Mouse (Mus musculus) urinary bladder, postnatal 14 days (tissue): ENCODE results near the gene Taf1c.

ENCODE experiments used
- DNase-seq: peaks from one replicate; pipeline ENCODE4 v3.0.0; 2021; ENCODE audit warnings: low spot score

Gene Taf1c

DNA sequence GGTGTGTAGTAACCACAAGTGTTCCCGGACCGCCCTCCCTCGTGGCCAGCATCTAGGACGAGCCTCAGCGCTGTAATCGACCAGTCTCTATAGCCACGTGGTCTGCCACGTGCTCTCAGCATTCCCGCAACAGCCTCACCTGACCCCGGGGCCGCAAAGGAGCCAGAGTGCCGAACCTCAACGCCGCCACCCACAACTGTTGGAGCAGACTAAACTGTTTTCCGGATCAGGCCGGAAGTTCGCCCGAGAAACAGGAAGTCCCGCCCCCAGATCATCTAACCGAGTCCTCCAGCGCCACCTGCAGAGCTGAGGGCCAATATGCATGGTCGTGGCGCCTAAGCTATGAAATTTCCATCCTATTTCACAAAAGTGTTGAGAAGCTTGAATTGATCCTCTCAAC lies at the start of gene Taf1c:
Gene Taf1c, minus strand, starts transcription at position 227 of the 400 bp plus-strand sequence.
- peak; percentile 94 for DNase-seq

DNA sequence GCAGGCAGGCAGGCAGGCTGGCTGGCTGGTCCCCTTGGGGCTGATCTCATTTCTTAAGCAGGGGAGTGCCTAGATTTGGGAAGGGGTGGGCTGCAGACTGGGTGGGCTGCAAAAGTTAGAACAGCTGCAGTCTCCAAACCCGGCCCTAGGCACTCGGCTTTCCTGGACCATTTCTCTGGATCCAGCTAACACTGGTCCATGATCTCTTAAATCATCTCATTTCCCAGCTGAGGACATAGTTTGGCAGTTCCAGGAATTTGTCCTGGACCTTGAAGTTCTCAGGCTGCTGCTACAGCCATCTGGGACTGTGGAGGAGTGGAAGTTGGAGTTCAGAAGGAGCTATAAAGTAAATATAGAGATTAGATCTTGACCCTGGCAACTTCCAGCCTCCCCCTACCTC lies 46.3 kb upstream of the Taf1c start:
- no peak for DNase-seq

DNA sequence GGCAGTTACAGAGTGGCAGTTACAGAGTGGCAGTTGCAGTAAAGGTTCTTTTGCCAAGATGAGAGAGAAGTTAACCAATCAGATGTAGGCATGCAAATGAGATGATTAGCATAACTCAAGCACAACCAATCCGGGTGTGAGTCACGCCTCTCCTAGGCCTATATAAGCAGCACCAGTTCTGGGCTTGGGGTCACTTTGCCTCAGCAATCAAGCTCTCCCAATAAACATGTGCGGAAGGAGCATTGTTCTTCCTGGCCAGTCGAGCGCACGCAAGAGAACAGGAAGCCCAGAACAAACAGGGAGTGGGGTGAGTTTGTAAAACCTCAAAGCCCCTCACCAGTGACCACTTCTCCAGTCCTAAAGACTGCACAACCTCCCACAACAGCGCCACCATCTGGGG lies 41.8 kb upstream of the Taf1c start:
- no peak for DNase-seq

- DNase-seq = no peak
These were observed 41.2 kb upstream of the Taf1c start for GRCm38 (mm10) chr8:119646197-119646596.

GRCm38 (mm10) chr8:119644981-119645597 lies 40.1 kb upstream of the Taf1c start:
- no peak for DNase-seq

DNA sequence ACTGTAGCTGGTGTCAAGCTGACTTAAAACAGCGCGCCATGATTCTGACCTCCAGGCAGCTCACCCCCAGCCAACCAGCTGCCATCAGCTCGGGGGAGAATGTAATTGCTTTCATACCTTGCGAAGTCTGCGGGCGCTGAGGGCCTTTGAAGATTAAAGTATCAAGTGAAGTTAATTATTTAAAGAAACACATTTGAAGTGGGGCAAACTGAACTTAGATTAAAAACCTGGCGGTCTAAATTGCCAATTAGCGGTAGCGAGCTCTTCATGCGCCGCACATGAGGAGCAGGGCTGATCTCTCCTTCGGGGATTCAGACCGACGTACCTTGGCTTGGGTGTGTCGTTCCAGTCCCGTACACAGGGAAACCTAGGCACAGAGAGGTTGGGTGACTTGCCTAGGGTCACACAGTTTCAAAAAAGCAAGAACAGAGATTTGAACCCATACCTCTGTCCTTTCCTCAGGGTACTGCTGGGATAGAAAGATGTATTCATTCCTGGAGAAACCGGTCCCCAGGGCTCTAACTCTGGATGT lies 39.5 kb upstream of the Taf1c start:
- no peak for DNase-seq

GRCm38 (mm10) chr8:119642960-119643359 lies 37.9 kb upstream of the Taf1c start:
- DNase-seq = no peak

GRCm38 (mm10) chr8:119641058-119641457 lies 36.0 kb upstream of the Taf1c start:
- no peak for DNase-seq

DNA sequence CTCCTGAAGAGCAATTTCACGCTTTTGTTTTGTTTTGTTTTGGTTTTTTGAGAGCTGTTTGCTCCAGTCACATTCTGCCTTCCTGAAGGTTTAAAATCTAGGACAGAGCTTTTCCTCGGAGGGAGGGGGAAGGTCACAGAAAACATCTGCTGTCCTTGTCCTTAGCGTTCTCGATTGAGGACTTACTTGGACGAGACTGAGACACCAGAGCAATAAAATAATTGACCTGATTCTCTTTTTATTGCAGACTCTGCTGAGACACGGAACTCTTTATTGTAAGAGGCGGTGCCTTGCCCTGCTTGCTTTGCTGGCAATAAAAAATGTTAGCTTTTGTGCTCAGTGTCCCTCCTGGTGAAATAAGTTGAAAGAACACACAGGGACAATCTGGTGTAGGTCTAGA lies 34.8 kb upstream of the Taf1c start:
- DNase-seq = no peak

- no peak for DNase-seq
These were observed 33.2 kb upstream of the Taf1c start for GRCm38 (mm10) chr8:119638261-119638660.

DNA sequence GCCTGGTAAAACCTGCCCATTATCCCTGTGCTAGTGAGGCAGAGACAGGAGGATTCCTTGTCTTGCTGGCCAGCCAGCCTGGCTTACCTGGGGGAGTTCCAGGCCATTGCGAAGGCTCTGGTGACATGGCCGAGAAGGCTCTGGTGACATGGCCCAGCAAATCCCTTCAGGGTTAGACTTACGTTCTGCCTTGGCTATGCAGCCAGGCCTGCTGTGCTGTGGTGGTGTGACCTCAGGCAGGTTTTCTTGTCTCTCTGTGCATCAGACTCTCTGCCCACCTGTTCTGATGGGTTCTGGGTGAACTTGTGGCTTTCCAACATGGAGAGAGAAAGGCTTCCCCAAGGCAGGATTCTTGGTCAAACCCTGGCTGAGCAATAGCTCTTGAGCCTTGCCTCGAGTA lies 32.4 kb upstream of the Taf1c start:
- no peak for DNase-seq

DNA sequence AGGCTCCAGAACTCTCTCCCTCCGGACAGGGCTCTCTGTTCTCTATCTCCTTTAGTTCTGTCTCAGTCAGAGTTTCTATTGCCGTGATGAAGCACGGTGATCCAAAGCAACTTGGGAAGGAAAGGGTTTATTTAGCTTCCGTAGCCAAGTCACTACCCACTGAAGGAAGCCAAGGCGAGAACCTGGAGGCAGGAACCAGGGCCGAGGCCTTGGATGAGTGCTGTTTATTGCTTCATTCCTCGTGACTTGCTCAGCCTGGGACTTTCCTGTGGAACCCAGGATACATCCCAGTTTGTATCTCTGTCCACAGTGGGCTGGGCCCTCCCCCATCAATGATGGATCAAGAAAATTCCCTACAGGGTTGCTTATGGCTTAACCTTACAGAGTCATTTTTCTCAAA lies 31.7 kb upstream of the Taf1c start:
- no peak for DNase-seq

DNA sequence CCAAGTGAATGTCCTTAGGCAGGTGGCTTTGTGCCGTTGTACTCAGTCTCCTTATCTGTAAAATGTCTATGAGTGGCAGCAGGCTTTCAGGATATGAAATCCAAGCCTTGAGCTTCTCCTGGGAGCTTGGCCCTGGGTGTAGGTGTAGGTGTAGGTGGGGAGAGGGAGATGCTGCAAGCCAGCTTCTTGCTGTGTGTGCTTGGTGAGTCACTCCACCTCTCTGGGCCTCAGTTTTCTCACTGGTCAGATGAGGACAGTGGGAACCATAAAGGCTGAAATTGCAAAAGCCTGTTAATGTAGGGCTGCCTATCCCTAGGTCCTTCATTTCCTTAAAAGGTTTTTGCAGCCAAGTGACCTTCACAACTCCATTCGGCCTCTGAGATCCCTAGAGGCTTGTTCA lies 30.9 kb upstream of the Taf1c start:
- DNase-seq = no peak

- no peak for DNase-seq
These were observed 30.4 kb upstream of the Taf1c start, which contains the start of gene Kcng4 for GRCm38 (mm10) chr8:119635378-119635777. TSS of gene Kcng4 (minus strand) at chr8:119635680.

DNA sequence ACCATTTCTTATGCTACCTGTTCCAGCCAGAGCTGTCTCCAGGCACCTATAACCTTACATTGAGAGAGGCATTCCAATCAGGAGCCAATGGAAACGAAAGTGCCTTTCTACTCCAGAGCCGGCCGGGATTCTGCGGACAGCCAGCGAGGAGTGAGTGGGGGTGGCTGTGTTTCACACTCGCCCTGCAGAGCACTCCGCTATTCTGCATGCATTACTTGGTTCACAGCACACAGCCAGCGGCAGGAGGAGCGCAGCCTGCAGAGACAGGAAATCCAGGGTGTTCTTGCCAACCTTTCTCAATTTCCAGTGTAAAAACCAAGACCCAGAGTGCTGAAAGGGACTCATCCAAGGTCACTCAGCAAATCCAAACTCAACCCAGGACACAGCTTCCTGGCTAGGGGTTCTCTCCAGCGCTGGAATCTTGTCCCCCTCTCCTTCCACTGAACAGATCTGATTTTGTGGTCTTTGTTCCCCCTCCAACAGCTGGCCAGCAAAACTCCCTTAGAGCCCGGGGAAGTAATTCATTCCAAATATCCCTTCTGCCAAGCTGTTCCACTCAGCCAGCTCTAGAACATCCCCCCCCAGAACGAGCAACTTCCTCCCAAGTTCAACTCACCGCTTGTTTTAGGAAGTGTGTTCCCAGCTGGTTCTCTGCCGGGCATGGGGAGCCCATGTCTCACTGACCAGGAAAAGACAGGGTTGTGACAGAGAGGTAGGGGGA lies 29.8 kb upstream of the Taf1c start:
- DNase-seq = no peak

GRCm38 (mm10) chr8:119632909-119633308 lies 27.9 kb upstream of the Taf1c start:
- DNase-seq = no peak

DNA sequence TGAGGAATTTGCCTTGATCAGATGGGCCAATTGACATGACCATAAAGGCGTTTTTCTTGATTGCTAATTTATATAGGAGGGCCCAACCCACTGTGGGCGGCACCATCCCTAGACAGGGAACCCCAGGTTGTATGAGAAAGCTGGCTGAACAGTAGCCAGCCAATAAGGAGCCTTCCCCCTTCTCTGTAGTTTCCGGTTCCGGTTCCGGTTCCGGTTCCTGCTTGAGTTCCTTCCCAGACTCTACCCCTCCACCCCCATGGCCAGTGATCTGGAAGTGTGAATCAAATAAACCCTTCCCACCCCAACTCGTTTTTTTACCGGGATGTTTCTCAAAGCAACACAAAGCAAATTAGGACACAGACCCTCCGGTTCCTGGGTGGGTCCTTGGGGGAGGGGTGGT lies 27.2 kb upstream of the Taf1c start:
- no peak for DNase-seq

DNA sequence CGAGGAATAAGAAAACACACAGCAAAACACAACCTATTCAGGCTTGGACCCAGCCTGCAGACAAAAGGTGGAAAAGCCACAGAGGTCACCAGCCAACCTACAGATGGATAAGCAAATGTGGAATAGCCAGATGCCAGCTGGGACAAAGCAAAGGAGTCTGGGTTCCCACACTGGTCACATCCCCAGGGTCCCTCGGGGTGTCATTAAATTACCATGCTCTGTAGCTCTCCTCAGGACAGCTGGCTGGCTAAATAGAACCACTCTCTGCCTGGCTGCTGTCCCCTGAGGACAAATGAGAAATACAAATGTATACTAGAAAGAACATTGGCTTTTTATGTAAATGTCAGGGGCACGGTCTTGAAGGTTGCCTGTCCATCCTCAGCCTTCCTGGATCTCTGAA lies 25.8 kb upstream of the Taf1c start:
- DNase-seq = no peak

DNA sequence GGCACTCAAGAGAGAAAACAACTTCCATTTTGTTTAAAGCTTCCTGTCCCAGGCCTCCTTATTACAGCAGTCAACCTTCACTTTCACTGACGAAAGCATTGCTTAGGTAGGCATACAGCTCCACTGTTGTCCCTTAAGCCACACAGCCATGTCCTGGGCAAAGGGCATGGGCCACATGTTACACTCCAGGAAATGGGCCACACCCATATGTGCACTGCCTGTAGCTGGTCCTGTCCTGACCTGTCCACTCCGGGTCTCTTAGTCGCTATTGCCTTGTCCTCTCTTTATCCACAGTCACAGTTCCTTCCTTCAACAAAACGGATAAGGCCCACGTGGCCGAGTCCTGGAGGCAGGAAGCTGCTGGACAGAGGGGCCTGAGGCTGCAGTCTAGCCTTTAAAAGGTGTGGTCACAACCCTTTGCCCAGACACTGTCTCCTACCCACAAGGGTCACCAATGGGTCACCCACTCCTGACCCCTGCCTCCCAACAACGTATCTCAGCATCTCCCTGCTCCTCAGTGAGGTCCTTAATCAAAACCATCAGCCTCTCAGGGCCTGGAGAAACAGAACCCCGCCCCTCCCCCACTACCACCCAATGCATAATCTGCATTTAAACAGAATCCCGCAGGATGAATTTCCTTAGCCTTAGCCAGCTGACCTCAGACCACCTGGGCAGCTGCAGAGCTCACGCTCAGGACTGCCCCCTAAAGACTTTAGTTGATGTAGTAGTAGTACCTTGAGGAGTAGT lies 22.8 kb upstream of the Taf1c start:
- peak; percentile 22 for DNase-seq

- no peak for DNase-seq
These were observed 22.2 kb upstream of the Taf1c start for GRCm38 (mm10) chr8:119627199-119627598.

- no peak for DNase-seq
These were observed 20.8 kb upstream of the Taf1c start for GRCm38 (mm10) chr8:119625788-119626187.

- DNase-seq = no peak
These were observed 19.9 kb upstream of the Taf1c start for GRCm38 (mm10) chr8:119624916-119625315.

DNA sequence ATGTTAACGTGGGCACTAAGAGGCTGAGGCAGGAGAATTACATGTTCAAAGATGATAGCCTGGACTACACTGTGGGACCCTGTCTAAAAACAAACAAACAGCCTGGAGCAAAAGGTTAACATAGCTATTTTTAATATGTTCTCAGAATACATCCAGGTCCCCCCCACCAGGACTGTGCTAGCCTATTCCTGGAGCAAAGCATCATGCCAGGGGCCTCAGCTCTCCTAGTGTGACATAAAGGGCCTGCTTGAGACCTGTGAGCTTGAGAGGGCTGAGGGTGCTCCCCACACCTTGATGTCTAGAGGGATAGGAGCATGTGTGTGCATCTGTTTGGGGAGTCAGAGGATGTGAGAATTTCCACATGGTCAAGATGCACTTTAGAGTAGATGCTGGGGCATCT lies 18.7 kb upstream of the Taf1c start:
- DNase-seq = no peak
